Mouse (Mus musculus): Measurements from ENCODE around the gene Olfr63.
"Not testable (repeated sequence)": the region's sequence is repeated elsewhere in the genome, so short reads cannot be mapped to it uniquely, and the experiment has no call there.

The Olfr63 gene

GRCm38 (mm10) chr17:33264376-33264775, at the start of gene Olfr63:
Gene Olfr63, plus strand, starts transcription at chr17:33264676.
- in situ Hi-C loops (cut with MboI, MseI) = no loop called here

GRCm38 (mm10) chr17:33221590-33221989, 42.9 kb upstream of the Olfr63 start, which contains the start of gene Olfr1564:
Gene Olfr1564, minus strand, starts transcription at chr17:33221690.
- in situ Hi-C loops (cut with MboI, MseI) = no loop called here

- in situ Hi-C loops (cut with MboI, MseI) = not testable (repeated sequence)
Observed at GRCm38 (mm10) chr17:33236646-33237045, 27.8 kb upstream of the Olfr63 start.

- in situ Hi-C loops (cut with MboI, MseI) = loop anchor here (5.0 kb wide), 1 partner anchor 38 kb away; no protein-coding TSS in a partner anchor
Observed at GRCm38 (mm10) chr17:33254530-33255318, 9.8 kb upstream of the Olfr63 start, which contains the start of gene Zfp955a. Gene Zfp955a, minus strand, starts transcription at chr17:33255145.

DNA sequence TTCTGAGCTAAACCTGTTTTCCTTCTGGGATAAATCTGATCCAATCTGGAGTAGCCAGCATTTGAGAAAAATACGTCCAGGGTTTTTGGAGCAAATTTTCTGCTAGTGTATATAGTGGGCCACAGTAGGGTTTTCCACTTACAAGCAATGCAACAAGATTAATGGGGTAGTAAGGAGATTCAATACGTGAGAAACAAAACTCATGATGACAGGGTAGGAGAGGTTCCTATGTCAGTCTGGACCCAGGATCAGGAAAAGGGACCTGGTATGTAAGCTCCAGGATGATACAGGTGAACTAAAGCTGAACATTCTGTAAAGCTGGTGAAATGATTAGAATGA, 9.2 kb upstream of the Olfr63 start:
- in situ Hi-C loops (cut with MboI, MseI) = not testable (repeated sequence)

- in situ Hi-C loops (cut with MboI, MseI) = no loop called here
Observed at GRCm38 (mm10) chr17:33268907-33269306, 4.4 kb downstream of the Olfr63 start.

GRCm38 (mm10) chr17:33289039-33289875, 24.8 kb downstream of the Olfr63 start, which contains the start of gene Zfp955b:
Gene Zfp955b, plus strand, starts transcription at chr17:33289544.
- in situ Hi-C loops (cut with MboI, MseI) = not testable (repeated sequence)

- in situ Hi-C loops (cut with MboI, MseI) = loop anchor here (5.0 kb wide), 1 partner anchor 38 kb away; no protein-coding TSS in a partner anchor
Observed at GRCm38 (mm10) chr17:33289876-33290149, 25.3 kb downstream of the Olfr63 start.
